Mouse (Mus musculus): ENCODE measurements around the gene Gm20403. TPM values are rescaled to one million over a fixed set of nuclear protein-coding genes. Genes with fewer than 3 reads are reported as not detected.
A peak's percentile ranks its signal among the peaks of the same experiment; 100 is the strongest.

Gene Gm20403
- polyA plus RNA-seq, 1 experiment from 2014 or later, result not detected

- H3K4me3 ChIP-seq, result no peak overlapping the region
- no peak for ATAC-seq (ENCODE audit: insufficient number of reproducible peaks, insufficient read depth, low FRiP score, low TSS enrichment, low read depth)
- H3K36me3 ChIP-seq, result no peaks in the 10 kb centered on the region
- no peaks in the 10 kb centered on the region for H3K27me3 ChIP-seq
- no peak overlapping the region for H3K9ac ChIP-seq
- peaks cover 7% of the 10 kb centered on the region; the same call in 1 of the 2 replicates for H3K4me1 ChIP-seq
- no peaks in the 10 kb centered on the region for H3K9me3 ChIP-seq
- no peak overlapping the region for H3K4me2 ChIP-seq
- no peak overlapping the region for H3K27ac ChIP-seq
- WGBS, result 81% methylated on average over 4 of the region's 4 CpGs
Observed at GRCm38 (mm10) chr12:54988323-54988850, 2.1 kb upstream of the Gm20403 start.

GRCm38 (mm10) chr12:54987156-54987555 lies 827 bp upstream of the Gm20403 start:
- WGBS, result 81% methylated on average over 2 of the region's 2 CpGs
- H3K36me3 ChIP-seq, result no peaks in the 10 kb centered on the region
- no peaks in the 10 kb centered on the region for H3K9me3 ChIP-seq
- no peak overlapping the region for H3K9ac ChIP-seq
- peaks cover 7% of the 10 kb centered on the region; the same call in 1 of the 2 replicates for H3K4me1 ChIP-seq
- H3K27me3 ChIP-seq, result no peaks in the 10 kb centered on the region
- H3K4me2 ChIP-seq, result no peak overlapping the region
- H3K27ac ChIP-seq, result no peak overlapping the region
- ATAC-seq (ENCODE audit: insufficient number of reproducible peaks, insufficient read depth, low FRiP score, low TSS enrichment, low read depth), result no peak
- H3K4me3 ChIP-seq, result no peak overlapping the region

- peak; percentile 15; the same call in 1 of the 2 replicates for ATAC-seq (ENCODE audit: insufficient number of reproducible peaks, insufficient read depth, low FRiP score, low TSS enrichment, low read depth)
- WGBS, result under 1% methylated on average over 75 of the region's 117 CpGs
- Histone ChIP-seq H3K9me3 (no peaks in the 10 kb centered on the region), H3K4me1 (peaks cover 11% of the 10 kb centered on the region; the same call in 1 of the 2 replicates), H3K36me3 (no peaks in the 10 kb centered on the region; the same call in 1 of the 2 replicates), H3K9ac (peak overlapping the region; percentile 89), H3K27me3 (no peaks in the 10 kb centered on the region), H3K4me2 (peak overlapping the region; percentile 84), H3K27ac (peak overlapping the region; percentile 90), H3K4me3 (peak overlapping the region; percentile 88)
Observed at GRCm38 (mm10) chr12:54985257-54986051, 875 bp downstream of the Gm20403 start.

GRCm38 (mm10) chr12:54984701-54985256 lies 1.6 kb downstream of the Gm20403 start:
- peak overlapping the region; percentile 84 for H3K4me2 ChIP-seq
- H3K4me1 ChIP-seq, result peaks cover 11% of the 10 kb centered on the region; the same call in 1 of the 2 replicates
- H3K9me3 ChIP-seq, result no peaks in the 10 kb centered on the region
- no peaks in the 10 kb centered on the region; the same call in 1 of the 2 replicates for H3K36me3 ChIP-seq
- under 1% methylated on average over 42 of the region's 42 CpGs for WGBS
- H3K27ac ChIP-seq, result peak overlapping the region; percentile 90
- peak; percentile 65 for ATAC-seq (ENCODE audit: insufficient number of reproducible peaks, insufficient read depth, low FRiP score, low TSS enrichment, low read depth)
- H3K4me3 ChIP-seq, result peak overlapping the region; percentile 88
- peak overlapping the region; percentile 89 for H3K9ac ChIP-seq
- H3K27me3 ChIP-seq, result no peaks in the 10 kb centered on the region

- no peaks in the 10 kb centered on the region for H3K9me3 ChIP-seq
- H3K4me2 ChIP-seq, result no peak overlapping the region
- no peaks in the 10 kb centered on the region; the same call in 1 of the 2 replicates for H3K36me3 ChIP-seq
- 68% methylated on average over 7 of the region's 7 CpGs for WGBS
- H3K9ac ChIP-seq, result no peak overlapping the region
- peaks cover 11% of the 10 kb centered on the region; the same call in 1 of the 2 replicates for H3K4me1 ChIP-seq
- H3K27me3 ChIP-seq, result no peaks in the 10 kb centered on the region
- no peak for ATAC-seq (ENCODE audit: insufficient number of reproducible peaks, insufficient read depth, low FRiP score, low TSS enrichment, low read depth)
- H3K4me3 ChIP-seq, result no peak overlapping the region
- H3K27ac ChIP-seq, result no peak overlapping the region
Observed at GRCm38 (mm10) chr12:54982935-54983715, 3.2 kb downstream of the Gm20403 start.

- H3K27ac ChIP-seq, result no peak overlapping the region
- H3K4me2 ChIP-seq, result no peak overlapping the region
- H3K4me1 ChIP-seq, result peaks cover 11% of the 10 kb centered on the region; the same call in 1 of the 2 replicates
- no peak overlapping the region for H3K4me3 ChIP-seq
- H3K27me3 ChIP-seq, result no peaks in the 10 kb centered on the region
- H3K9me3 ChIP-seq, result no peaks in the 10 kb centered on the region
- WGBS, result 61% methylated on average over 6 of the region's 6 CpGs
- H3K36me3 ChIP-seq, result no peaks in the 10 kb centered on the region; the same call in 1 of the 2 replicates
- H3K9ac ChIP-seq, result no peak overlapping the region
- ATAC-seq (ENCODE audit: insufficient number of reproducible peaks, insufficient read depth, low FRiP score, low TSS enrichment, low read depth), result no peak
Observed at GRCm38 (mm10) chr12:54981962-54982361, 4.4 kb downstream of the Gm20403 start.

GRCm38 (mm10) chr12:54980939-54981338 lies 5.4 kb downstream of the Gm20403 start:
- Histone ChIP-seq H3K27me3 (no peaks in the 10 kb centered on the region), H3K4me2 (no peak overlapping the region), H3K36me3 (no peaks in the 10 kb centered on the region; the same call in 1 of the 2 replicates), H3K4me3 (no peak overlapping the region), H3K27ac (no peak overlapping the region), H3K9me3 (no peaks in the 10 kb centered on the region), H3K9ac (no peak overlapping the region), H3K4me1 (peaks cover 18% of the 10 kb centered on the region; the same call in 1 of the 2 replicates)
- 84% methylated on average over 5 of the region's 5 CpGs for WGBS
- no peak for ATAC-seq (ENCODE audit: insufficient number of reproducible peaks, insufficient read depth, low FRiP score, low TSS enrichment, low read depth)

- H3K4me3 ChIP-seq, result no peak overlapping the region
- peaks cover 19% of the 10 kb centered on the region; the same call in 1 of the 2 replicates for H3K4me1 ChIP-seq
- 75% methylated on average over 6 of the region's 6 CpGs for WGBS
- no peak overlapping the region for H3K27ac ChIP-seq
- H3K9me3 ChIP-seq, result no peaks in the 10 kb centered on the region
- no peak overlapping the region for H3K9ac ChIP-seq
- ATAC-seq (ENCODE audit: insufficient number of reproducible peaks, insufficient read depth, low FRiP score, low TSS enrichment, low read depth), result no peak
- H3K27me3 ChIP-seq, result no peaks in the 10 kb centered on the region
- no peaks in the 10 kb centered on the region; the same call in 1 of the 2 replicates for H3K36me3 ChIP-seq
- H3K4me2 ChIP-seq, result no peak overlapping the region
Observed at GRCm38 (mm10) chr12:54980532-54980931, 5.8 kb downstream of the Gm20403 start.

- Histone ChIP-seq H3K9me3 (no peaks in the 10 kb centered on the region), H3K27me3 (no peaks in the 10 kb centered on the region), H3K36me3 (peaks cover 56% of the 10 kb centered on the region), H3K4me1 (no peaks in the 10 kb centered on the region), H3K9ac (no peak overlapping the region), H3K4me3 (no peak overlapping the region), H3K4me2 (no peak overlapping the region), H3K27ac (no peak overlapping the region)
- ATAC-seq (ENCODE audit: insufficient number of reproducible peaks, insufficient read depth, low FRiP score, low TSS enrichment, low read depth), result no peak
- WGBS, result 75% methylated on average over 3 of the region's 3 CpGs
Observed at GRCm38 (mm10) chr12:54969033-54969432, 17.3 kb downstream of the Gm20403 start.

- H3K27me3 ChIP-seq, result no peaks in the 10 kb centered on the region
- no peaks in the 10 kb centered on the region for H3K9me3 ChIP-seq
- peaks cover 49% of the 10 kb centered on the region for H3K36me3 ChIP-seq
- no peak overlapping the region for H3K9ac ChIP-seq
- H3K4me3 ChIP-seq, result no peak overlapping the region
- H3K27ac ChIP-seq, result no peak overlapping the region
- H3K4me1 ChIP-seq, result no peaks in the 10 kb centered on the region
- 89% methylated on average over 4 of the region's 4 CpGs for WGBS
- ATAC-seq (ENCODE audit: insufficient number of reproducible peaks, insufficient read depth, low FRiP score, low TSS enrichment, low read depth), result no peak
- no peak overlapping the region for H3K4me2 ChIP-seq
Observed at GRCm38 (mm10) chr12:54965532-54966160, 20.7 kb downstream of the Gm20403 start.

- 73% methylated on average over 2 of the region's 2 CpGs for WGBS
- H3K36me3 ChIP-seq, result peaks cover 23% of the 10 kb centered on the region
- H3K9me3 ChIP-seq, result no peaks in the 10 kb centered on the region
- H3K4me2 ChIP-seq, result no peak overlapping the region
- no peak overlapping the region for H3K27ac ChIP-seq
- no peak overlapping the region for H3K4me3 ChIP-seq
- no peak overlapping the region for H3K9ac ChIP-seq
- ATAC-seq (ENCODE audit: insufficient number of reproducible peaks, insufficient read depth, low FRiP score, low TSS enrichment, low read depth), result no peak
- H3K4me1 ChIP-seq, result no peaks in the 10 kb centered on the region
- H3K27me3 ChIP-seq, result no peaks in the 10 kb centered on the region
Observed at GRCm38 (mm10) chr12:54959569-54959968, 26.8 kb downstream of the Gm20403 start.

All from embryonic facial prominence, embryonic 13.5 days (tissue).